Mouse (Mus musculus) fat pad, adult 2 months (tissue): ENCODE data around the gene Pla2g4b.

Experiments used
- DNase-seq: peaks from one replicate; pipeline ENCODE4 v3.0.0-alpha.2; 2011; ENCODE audit warnings: low read depth, low spot score; ENCODE audit errors: extremely low read depth

Pla2g4b gene

GRCm38 (mm10) chr2:120032726-120033467 is at the start of gene Pla2g4b:
Pla2g4b (plus strand) TSS chr2:120033417.
- no peak for DNase-seq

DNA sequence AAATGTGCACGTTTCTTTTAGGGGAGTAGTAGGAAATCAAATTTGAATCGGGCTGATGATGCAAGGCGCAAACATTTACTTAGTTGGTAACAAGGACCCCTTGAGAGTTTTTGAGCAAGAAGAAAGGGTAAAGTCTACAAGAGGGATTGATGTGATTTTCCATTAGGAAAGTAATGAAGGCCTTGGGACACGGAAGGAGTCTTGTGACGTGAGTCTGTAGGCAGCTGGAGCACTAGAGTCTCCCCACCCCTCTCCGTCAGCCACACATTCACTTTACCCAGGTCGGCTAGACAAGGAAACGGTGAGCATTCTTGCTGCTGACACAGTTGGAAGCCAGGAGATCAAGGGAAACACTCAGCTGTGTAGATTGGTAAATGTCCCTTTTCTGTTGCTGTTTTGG is 47.3 kb upstream of the Pla2g4b start:
- no peak for DNase-seq

GRCm38 (mm10) chr2:119986369-119986768 is 46.8 kb upstream of the Pla2g4b start:
- no peak for DNase-seq

DNA sequence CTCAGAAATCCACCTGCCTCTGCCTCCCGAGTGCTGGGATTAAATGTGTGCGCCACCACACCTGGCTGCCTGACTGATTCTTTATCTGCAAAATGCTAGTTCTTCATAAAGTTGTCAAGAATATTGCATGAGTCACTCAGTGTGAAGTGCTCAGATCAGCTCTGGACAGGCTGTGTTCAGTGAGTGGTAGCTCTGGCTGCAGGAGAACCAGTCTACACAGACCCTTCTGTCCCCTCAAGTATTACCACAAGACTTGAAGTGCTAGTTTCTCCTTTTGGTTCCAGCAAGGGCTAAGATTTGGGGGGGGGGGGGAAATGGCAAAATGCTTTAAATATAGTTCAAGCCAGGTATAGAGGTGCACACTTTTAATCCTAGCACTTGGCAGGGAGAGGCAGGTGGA is 45.8 kb upstream of the Pla2g4b start:
- DNase-seq: no peak

- DNase-seq: no peak
These were observed 44.3 kb upstream of the Pla2g4b start for GRCm38 (mm10) chr2:119988952-119989351.

DNA sequence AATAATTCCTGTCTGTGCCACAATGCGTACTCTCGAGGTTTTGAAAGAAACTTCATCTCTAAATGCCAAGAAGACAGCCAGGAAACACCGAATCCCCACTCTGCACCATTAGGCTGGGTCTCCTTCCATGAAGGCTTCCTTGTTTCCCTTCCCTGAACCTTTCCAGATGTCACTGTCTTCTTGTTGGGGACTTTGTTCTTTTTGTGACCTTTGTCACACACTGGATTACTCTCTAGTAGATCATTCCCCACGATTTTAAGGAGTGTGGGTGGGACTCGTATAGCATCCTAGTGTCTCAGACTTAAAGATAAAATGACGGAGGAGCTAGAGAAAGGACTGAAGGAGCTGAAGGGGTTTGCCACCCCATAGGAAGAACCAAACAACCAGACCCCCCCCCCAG is 42.3 kb upstream of the Pla2g4b start:
- DNase-seq: no peak

- DNase-seq: peak; percentile 55
These were observed 40.9 kb upstream of the Pla2g4b start for GRCm38 (mm10) chr2:119992349-119992748.

DNA sequence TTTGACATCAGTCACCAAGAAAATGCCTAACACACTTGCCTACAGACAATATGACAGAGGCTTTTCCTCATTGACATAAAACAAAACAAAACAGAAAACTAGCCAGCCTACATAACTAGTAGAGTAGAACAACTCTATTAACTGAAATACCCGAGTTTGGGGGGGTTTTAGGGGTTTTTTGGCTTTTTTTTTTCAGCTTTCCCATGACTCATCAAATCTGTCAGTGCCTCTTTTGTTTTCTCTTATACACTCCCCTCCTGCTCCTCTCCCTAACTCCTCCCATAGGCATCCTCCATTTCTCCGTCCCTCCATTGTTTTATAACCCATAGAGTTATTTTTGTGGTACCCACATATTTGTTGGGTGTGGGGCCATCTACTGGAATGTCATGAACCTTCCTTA is 39.7 kb upstream of the Pla2g4b start:
- no peak for DNase-seq

GRCm38 (mm10) chr2:119994839-119995238 is 38.4 kb upstream of the Pla2g4b start:
- DNase-seq: no peak

DNA sequence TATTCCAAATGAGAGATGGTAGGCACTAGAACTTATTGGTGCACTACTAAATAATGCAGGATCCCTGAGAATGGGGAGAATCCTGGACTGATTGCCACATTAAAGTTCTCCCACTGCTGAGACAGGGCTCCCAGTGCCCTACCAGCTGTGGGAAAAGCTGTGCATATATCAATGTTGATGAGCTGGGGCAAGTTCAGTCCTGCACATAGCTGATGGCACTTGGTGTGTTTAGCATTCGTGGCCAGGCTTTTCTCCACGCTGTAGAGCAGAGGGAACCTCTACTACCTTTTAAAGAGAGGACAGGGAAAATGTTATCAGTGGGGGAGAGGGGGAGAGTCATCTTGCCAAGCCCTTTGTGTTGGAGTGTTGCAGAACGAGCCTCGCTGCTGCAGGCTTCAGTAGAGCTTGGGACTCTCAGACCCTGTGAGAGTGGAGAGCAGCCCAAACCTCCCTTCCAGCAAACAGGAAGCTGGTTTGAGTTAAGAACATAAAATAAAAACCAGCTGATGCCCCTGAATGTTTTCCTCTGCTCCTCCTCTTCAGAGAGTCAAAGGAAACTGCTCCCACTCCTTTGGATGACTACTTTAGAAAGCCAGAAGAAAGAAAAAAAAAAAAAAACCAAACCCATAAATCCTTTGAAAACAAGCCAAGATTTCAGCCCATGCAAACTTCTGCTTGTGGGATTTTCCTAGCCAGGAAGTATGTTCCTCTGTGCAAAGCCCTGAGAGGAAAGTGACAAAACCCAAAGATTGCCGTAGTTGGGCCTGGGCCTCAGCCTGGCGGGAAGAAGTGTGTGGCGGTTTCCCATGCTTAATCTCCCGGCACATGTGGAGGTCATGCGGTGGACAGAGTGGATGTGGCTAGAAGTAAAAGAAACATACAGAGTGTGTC is 37.6 kb upstream of the Pla2g4b start:
- DNase-seq: peak; percentile 68

GRCm38 (mm10) chr2:119997354-119997753 is 35.9 kb upstream of the Pla2g4b start:
- DNase-seq: no peak

- DNase-seq: no peak
These were observed 33.5 kb upstream of the Pla2g4b start for GRCm38 (mm10) chr2:119999731-120000130.

DNA sequence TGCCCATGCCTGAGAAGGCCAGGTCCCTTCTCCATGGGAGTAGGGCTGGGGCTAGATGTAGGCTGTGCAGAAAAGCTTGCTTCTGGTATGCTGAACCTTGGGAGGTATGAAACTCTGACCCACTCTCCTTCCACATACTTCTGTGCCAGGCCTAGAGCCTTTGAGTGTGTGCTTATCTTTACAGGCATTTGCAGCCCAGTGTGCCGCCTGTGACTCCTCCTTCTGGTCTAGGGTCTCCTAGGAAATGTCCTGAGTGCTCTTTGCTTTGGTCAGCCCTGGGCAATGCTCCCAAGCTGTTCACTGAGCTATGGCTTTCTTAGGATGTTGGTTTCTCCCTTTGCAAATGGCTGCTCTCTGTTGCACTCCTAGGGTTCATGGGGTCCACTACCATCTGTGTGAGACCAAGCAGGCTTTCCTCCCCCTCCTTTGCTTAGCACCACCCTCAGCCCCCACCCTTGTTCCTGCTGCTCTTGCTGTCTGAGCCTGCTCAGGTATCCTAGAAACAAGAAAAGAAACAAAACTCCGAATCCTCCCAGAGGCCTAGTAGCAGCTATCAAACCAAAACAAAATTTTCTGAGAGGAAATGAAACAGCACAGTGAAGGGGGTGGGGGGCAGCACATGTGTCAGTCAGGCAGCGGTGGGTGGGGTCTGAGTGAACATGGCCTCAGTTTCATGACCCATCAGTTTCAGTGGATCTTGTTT is 32.2 kb upstream of the Pla2g4b start:
- no peak for DNase-seq

DNA sequence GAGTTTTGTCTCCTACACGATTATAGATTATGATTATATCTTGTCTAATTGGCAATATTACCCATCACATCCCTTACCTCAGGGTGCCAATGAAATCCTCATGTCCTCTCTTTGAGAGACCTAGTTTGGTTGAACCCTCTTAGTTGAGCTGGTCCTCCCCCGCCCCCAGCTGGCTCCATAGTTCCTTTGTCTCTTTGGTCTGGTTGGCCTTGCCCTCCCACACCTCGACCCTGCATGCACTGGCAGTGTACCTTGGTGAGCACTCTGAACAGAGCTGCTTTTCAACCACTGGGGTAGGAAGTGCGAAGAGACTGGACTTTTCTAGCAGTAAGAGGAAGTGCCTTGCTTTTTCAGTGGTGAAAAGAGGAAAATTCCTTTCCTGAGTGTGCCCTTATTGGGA is 31.3 kb upstream of the Pla2g4b start:
- no peak for DNase-seq

GRCm38 (mm10) chr2:120003970-120004369 is 29.2 kb upstream of the Pla2g4b start:
- no peak for DNase-seq

- no peak for DNase-seq
These were observed 26.5 kb upstream of the Pla2g4b start for GRCm38 (mm10) chr2:120006696-120007095.

GRCm38 (mm10) chr2:120007680-120008210 is 25.5 kb upstream of the Pla2g4b start:
- DNase-seq: peak; percentile 80

DNA sequence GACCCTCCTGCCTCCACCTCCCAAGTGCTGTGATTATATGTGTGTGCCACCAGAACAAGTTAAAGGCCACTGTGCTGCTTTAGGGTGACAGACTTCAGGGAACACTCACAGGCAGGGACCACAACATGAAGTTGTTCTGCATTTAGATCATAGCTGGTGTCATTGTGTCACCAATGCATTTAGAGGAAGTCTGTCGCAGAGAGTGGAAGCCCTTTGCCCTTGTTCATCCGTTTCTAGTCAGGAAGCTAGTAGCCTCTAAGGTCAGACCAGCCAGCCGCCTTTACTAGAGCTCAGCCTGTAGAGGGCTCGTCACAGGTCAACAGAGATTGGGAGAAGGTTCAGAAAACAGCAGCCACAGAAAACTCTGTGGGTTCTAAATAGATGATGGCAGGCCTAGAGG is 24.5 kb upstream of the Pla2g4b start:
- no peak for DNase-seq

GRCm38 (mm10) chr2:120011462-120012200 is 21.6 kb upstream of the Pla2g4b start:
- DNase-seq: no peak

- DNase-seq: no peak
These were observed 20.3 kb upstream of the Pla2g4b start for GRCm38 (mm10) chr2:120012924-120013323.
